Mouse (Mus musculus) midbrain, embryonic 16.5 days (tissue): Measurements from ENCODE around the gene Miox. TPM values are rescaled to one million over a fixed set of nuclear protein-coding genes. Genes with fewer than 3 reads are reported as not detected.

Experiments used
- ATAC-seq: fragments of 200-750 bp; cut with Nextera tagmentation; 2 replicates; pipeline ENCODE4 v1.8.0; 2017; ENCODE audit warnings: moderate TSS enrichment
- H3K27ac ChIP-seq: fragments of 300-500 bp; sonication (generic); 2 replicates; pipeline ENCODE4 v1.5.1; 2014; ENCODE audit warnings: mild to moderate bottlenecking, low read length, mixed read lengths
- H3K27me3 ChIP-seq: fragments of 300-500 bp; sonication (generic); 2 replicates; pipeline ENCODE4 v1.6.1; 2014; ENCODE audit warnings: low read depth, low read length, mixed read lengths; ENCODE audit not compliant: control insufficient read depth, insufficient read depth
- H3K36me3 ChIP-seq: fragments of 300-500 bp; sonication (generic); 2 replicates; pipeline ENCODE4 v1.6.1; 2014; ENCODE audit warnings: mild to moderate bottlenecking, low read length, moderate library complexity, mixed read lengths; ENCODE audit not compliant: control insufficient read depth, insufficient read depth
- H3K4me1 ChIP-seq: fragments of 300-500 bp; sonication (generic); 2 replicates; pipeline ENCODE4 v1.6.1; 2014; ENCODE audit warnings: mild to moderate bottlenecking, low read length, mixed read lengths; ENCODE audit not compliant: control insufficient read depth, insufficient read depth
- H3K4me2 ChIP-seq: fragments of 300-500 bp; sonication (generic); 2 replicates; pipeline ENCODE4 v1.6.1; 2014; ENCODE audit warnings: mild to moderate bottlenecking, low read length, mixed read lengths
- H3K4me3 ChIP-seq: fragments of 300-500 bp; sonication (generic); 2 replicates; pipeline ENCODE4 v1.5.1; 2014; ENCODE audit warnings: low read depth, mild to moderate bottlenecking, low read length, moderate library complexity, mixed read lengths
- H3K9ac ChIP-seq: fragments of 300-500 bp; sonication (generic); 2 replicates; pipeline ENCODE4 v1.6.1; 2014; ENCODE audit warnings: low read depth, low read length, mixed read lengths
- H3K9me3 ChIP-seq: fragments of 300-500 bp; sonication (generic); replicated peaks from 2 replicates; pipeline ENCODE4 v1.6.1; 2014; ENCODE audit warnings: mild to moderate bottlenecking, low read length, mixed read lengths; ENCODE audit not compliant: control insufficient read depth, poor library complexity, severe bottlenecking
- WGBS: fragments of 180-500 bp; shearing (Covaris S2); extraction: QIAGEN DNeasy Blood & Tissue Kit; methylation state at CpG from one replicate; pipeline ENCODE4 v1.1.7; 2014; 5-methylcytosine and 5-hydroxymethylcytosine counted together
- polyA plus RNA-seq: library from polyadenylated mRNA; unstranded; fragments of >200 nt; fragmentation: Nextera tagmentation; extraction: Ambion mirVana; gene quantifications from 2 replicates; pipeline ENCODE4 v1.2.1, GENCODE M21; 2015

Miox gene
- polyA plus RNA-seq, 1 experiment from 2014 or later: not detected

DNA sequence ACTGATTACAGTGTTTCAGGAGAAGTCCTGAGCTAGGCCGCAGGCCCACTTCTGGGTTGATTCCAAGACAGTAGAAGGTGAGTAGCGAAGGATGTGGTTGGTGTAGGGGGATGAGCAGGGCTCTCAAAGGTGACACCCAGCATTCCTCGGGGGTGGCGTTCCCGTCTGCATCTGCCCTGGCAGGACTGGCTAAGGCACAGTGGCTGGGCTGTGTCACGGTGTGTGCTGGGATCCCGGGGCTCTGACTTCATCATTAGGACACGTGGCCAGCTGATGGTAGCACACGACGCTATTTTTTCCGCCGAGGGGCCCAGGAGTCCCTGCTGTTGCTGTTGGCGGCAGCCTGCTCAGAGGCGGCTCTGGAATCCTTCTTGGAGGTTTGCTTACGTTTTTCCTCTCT, 17.1 kb downstream of the Miox start:
- H3K4me2 ChIP-seq: no peak overlapping the region
- no peaks in the 10 kb centered on the region for H3K9me3 ChIP-seq
- no peaks in the 10 kb centered on the region for H3K27me3 ChIP-seq
- ATAC-seq: no peak
- no peak overlapping the region for H3K9ac ChIP-seq
- WGBS: 90% methylated on average over 15 of the region's 15 CpGs
- peaks cover 21% of the 10 kb centered on the region; the same call in 1 of the 2 replicates for H3K36me3 ChIP-seq
- H3K4me1 ChIP-seq: peaks cover 11% of the 10 kb centered on the region
- H3K4me3 ChIP-seq: no peak overlapping the region
- no peak overlapping the region for H3K27ac ChIP-seq

- Histone ChIP-seq H3K4me2 (no peak overlapping the region), H3K4me3 (no peak overlapping the region), H3K27ac (no peak overlapping the region), H3K36me3 (peaks cover 21% of the 10 kb centered on the region; the same call in 1 of the 2 replicates), H3K9ac (no peak overlapping the region), H3K9me3 (no peaks in the 10 kb centered on the region), H3K4me1 (peaks cover 19% of the 10 kb centered on the region), H3K27me3 (no peaks in the 10 kb centered on the region)
- no peak for ATAC-seq
- 92% methylated on average over 14 of the region's 14 CpGs for WGBS
These were observed 17.9 kb downstream of the Miox start for GRCm38 (mm10) chr15:89352054-89352453.

DNA sequence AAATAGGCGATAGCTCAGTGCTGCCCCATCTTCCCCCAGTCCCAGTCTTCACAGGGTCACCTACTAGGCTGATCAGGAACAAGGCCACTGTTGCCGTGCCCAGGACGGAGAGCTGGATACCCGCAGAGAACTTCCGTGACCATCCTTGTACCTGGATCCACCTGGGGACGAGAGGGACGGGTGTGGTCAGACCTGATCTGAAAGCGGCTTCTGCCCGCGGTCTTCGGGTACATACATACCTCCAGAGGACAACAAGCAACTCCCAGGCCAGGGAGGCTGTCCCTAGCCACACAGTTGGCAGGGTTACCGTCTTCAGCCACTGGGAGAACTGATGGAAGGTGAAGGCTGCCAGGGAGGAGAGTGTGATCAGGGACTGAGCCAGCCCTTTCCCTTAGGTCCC, 18.6 kb downstream of the Miox start:
- no peaks in the 10 kb centered on the region for H3K27me3 ChIP-seq
- peaks cover 25% of the 10 kb centered on the region for H3K4me1 ChIP-seq
- no peaks in the 10 kb centered on the region for H3K9me3 ChIP-seq
- H3K36me3 ChIP-seq: peaks cover 21% of the 10 kb centered on the region; the same call in 1 of the 2 replicates
- no peak overlapping the region for H3K4me3 ChIP-seq
- H3K9ac ChIP-seq: no peak overlapping the region
- WGBS: 95% methylated on average over 12 of the region's 12 CpGs
- no peak overlapping the region for H3K27ac ChIP-seq
- no peak overlapping the region for H3K4me2 ChIP-seq
- no peak for ATAC-seq

- Histone ChIP-seq H3K4me3 (no peak overlapping the region), H3K4me2 (no peak overlapping the region), H3K9me3 (no peaks in the 10 kb centered on the region)
These were observed 19.6 kb downstream of the Miox start for GRCm38 (mm10) chr15:89353837-89354236.

DNA sequence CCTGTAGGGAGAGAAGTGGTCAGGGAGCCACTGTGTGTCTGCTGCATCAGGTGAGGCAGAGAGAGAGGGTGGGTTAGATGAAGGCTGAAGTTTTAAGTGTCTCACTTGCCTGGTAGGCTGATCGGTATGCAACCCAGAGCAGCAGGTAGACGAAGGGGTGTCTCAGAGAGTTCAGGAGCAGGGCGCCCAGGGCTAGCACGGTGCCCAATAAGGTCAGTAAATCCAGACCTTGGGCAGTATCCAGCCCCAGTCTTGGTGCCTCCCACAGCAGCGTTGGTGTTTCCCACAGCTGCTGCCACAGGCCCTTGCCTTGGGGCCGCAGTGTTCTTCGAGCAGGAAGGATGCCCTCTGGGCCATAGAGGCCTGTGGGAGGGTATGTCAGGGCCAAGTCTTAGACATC, 20.3 kb downstream of the Miox start:
- peak overlapping the region; percentile 76 for H3K9ac ChIP-seq
- 79% methylated on average over 6 of the region's 7 CpGs for WGBS
- ATAC-seq: no peak

More at GRCm38 (mm10) chr15:89353837-89354236, 19.6 kb downstream of the Miox start:
- H3K27me3 ChIP-seq: no peaks in the 10 kb centered on the region
- peaks cover 29% of the 10 kb centered on the region for H3K4me1 ChIP-seq
- 92% methylated on average over 16 of the region's 16 CpGs for WGBS
- H3K27ac ChIP-seq: no peak overlapping the region
- H3K36me3 ChIP-seq: peaks cover 21% of the 10 kb centered on the region; the same call in 1 of the 2 replicates
- no peak for ATAC-seq
- no peak overlapping the region; the same call in 1 of the 2 replicates for H3K9ac ChIP-seq

GRCm38 (mm10) chr15:89355241-89356187, 21.3 kb downstream of the Miox start, which contains the start of the genes Lmf2 and Ncaph2:
TSS of gene Lmf2 (minus strand) at chr15:89355659.
TSS of gene Ncaph2 (plus strand) at chr15:89355719.
- H3K4me3 ChIP-seq: peak within 1 kb of the TSS; percentile 77
- peak within 1 kb of the TSS; percentile 76 for H3K9ac ChIP-seq
- 0% methylated on average over 64 of the region's 64 CpGs for WGBS
- no peaks in the 10 kb centered on the region for H3K9me3 ChIP-seq
- H3K4me1 ChIP-seq: peaks cover 29% of the 10 kb centered on the region
- peak within 1 kb of the TSS; percentile 86 for H3K4me2 ChIP-seq
- peak; percentile 94 for ATAC-seq
- peak within 1 kb of the TSS; percentile 75 for H3K27ac ChIP-seq
- H3K36me3 ChIP-seq: peaks cover 21% of the 10 kb centered on the region; the same call in 1 of the 2 replicates
- no peaks in the 10 kb centered on the region for H3K27me3 ChIP-seq

More for the DNA sequence above, 20.3 kb downstream of the Miox start:
- Histone ChIP-seq H3K9me3 (no peaks in the 10 kb centered on the region), H3K4me2 (peak overlapping the region; percentile 86), H3K4me1 (peaks cover 29% of the 10 kb centered on the region), H3K36me3 (peaks cover 21% of the 10 kb centered on the region; the same call in 1 of the 2 replicates), H3K27ac (no peak overlapping the region), H3K27me3 (no peaks in the 10 kb centered on the region), H3K4me3 (peak overlapping the region; percentile 77)

GRCm38 (mm10) chr15:89356372-89356771, 22.2 kb downstream of the Miox start:
- under 1% methylated on average over 15 of the region's 15 CpGs for WGBS
- Histone ChIP-seq H3K9me3 (no peaks in the 10 kb centered on the region), H3K27ac (peak overlapping the region; percentile 75), H3K9ac (peak overlapping the region; percentile 76), H3K27me3 (no peaks in the 10 kb centered on the region), H3K4me1 (peaks cover 29% of the 10 kb centered on the region), H3K4me3 (peak overlapping the region; percentile 77), H3K4me2 (peak overlapping the region; percentile 86), H3K36me3 (peaks cover 20% of the 10 kb centered on the region; the same call in 1 of the 2 replicates)
- 0 out of 2 replicates have a peak, but pooled peaks have one; percentile 13 for ATAC-seq

DNA sequence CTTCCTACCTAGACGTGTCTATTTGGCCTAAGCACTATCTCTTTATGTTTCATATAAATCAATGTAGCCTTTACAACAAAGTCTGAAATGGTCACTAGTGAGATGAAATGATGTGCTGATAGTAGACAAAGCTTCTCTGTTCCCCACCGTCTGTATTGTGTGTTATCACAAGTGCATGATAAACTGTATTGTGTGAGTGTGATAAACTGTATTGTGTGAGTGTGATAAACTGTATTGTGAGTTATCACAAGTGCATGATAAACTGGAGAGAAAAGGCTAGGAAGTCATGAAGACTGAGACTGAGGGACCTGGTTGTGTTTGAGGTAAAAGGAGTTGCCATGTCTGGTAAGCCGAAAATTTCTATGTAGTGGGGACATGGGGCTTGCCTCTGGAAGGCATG, 24.6 kb downstream of the Miox start:
- no peak overlapping the region for H3K9ac ChIP-seq
- no peak overlapping the region for H3K4me2 ChIP-seq
- no peak overlapping the region for H3K4me3 ChIP-seq
- H3K27me3 ChIP-seq: no peaks in the 10 kb centered on the region
- H3K36me3 ChIP-seq: peaks cover 16% of the 10 kb centered on the region
- ATAC-seq: no peak
- peaks cover 29% of the 10 kb centered on the region for H3K4me1 ChIP-seq
- H3K27ac ChIP-seq: no peak overlapping the region
- no peaks in the 10 kb centered on the region for H3K9me3 ChIP-seq
- 86% methylated on average over 3 of the region's 3 CpGs for WGBS

- no peak for ATAC-seq
- no peak overlapping the region for H3K4me3 ChIP-seq
- peaks cover 3% of the 10 kb centered on the region for H3K4me1 ChIP-seq
- H3K9ac ChIP-seq: no peak overlapping the region
- no peaks in the 10 kb centered on the region for H3K9me3 ChIP-seq
- H3K36me3 ChIP-seq: peaks cover 32% of the 10 kb centered on the region
- no peak overlapping the region for H3K4me2 ChIP-seq
- H3K27ac ChIP-seq: no peak overlapping the region
- WGBS: 92% methylated on average over 7 of the region's 7 CpGs
- no peaks in the 10 kb centered on the region for H3K27me3 ChIP-seq
These were observed 28.9 kb downstream of the Miox start for GRCm38 (mm10) chr15:89363051-89363450.
